Mouse (Mus musculus): ENCODE measurements around the gene Lhfpl3. TPM values are rescaled to one million over a fixed set of nuclear protein-coding genes. Genes with fewer than 3 reads are reported as not detected.

Lhfpl3 gene
- polyA plus RNA-seq, 1 experiment from 2014 or later = 0.11 TPM

DNA sequence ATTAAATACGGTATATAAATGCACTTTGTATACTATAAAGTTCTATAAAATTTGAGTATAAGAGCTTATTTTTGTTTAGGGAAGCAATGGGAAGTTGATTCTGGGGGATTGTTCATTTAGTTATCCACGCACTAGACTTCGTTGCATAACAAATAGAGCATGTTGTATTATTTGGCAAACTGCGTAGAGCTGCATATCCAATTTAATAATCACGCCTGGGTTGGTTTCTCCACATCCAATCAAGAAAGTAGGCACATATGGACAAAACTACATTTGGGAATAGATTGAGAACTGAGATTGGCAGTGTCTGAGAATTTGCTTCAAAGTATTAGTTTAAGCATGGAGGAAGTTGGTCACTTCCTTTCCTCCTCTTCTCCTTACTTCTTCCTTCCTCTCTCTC lies 123.2 kb downstream of the Lhfpl3 start:
- no peaks in the 10 kb centered on the region for H3K4me1 ChIP-seq (ENCODE audit: insufficient read depth)
- DNase-seq (no peak), ATAC-seq (ENCODE audit: insufficient read depth) (no peak)
- H3K4me2 ChIP-seq = no peak overlapping the region
- H3K9me3 ChIP-seq (ENCODE audit: low read depth, low read length) = no peaks in the 10 kb centered on the region
- H3K27ac ChIP-seq (ENCODE audit: low read depth) = no peak overlapping the region
- H3K27me3 ChIP-seq (ENCODE audit: insufficient read depth, low read length) = no peaks in the 10 kb centered on the region
- H3K9ac ChIP-seq = no peak overlapping the region
- no peak overlapping the region for H3K4me3 ChIP-seq (ENCODE audit: low read depth, low read length)
- WGBS = 94% methylated on average over 5 of the region's 5 CpGs
- no peak for TF ChIP-seq CTCF (IDR thresholded peaks at IDR 0.05; ENCODE audit: low read depth)
- H3K36me3 ChIP-seq (ENCODE audit: insufficient read depth) = no peaks in the 10 kb centered on the region

DNA sequence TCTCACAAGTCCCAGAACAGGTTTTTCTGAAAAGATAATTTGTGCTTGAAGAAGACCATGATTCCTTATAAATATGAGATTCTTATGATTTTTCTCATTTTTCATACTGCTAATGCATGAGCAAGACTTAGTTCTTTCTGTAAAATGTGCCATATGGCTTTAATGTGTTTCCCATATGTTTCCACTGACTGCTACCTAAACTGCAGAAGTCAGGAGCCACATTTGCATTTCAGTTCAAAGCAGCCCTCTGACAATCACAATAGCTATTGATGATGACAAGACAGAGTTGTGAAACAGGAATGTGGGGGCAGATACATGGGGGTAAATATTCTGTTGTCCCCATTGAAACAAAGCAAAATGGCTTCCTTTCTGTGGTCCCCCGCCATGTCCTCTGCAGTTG lies 126.6 kb downstream of the Lhfpl3 start:
- WGBS = 66% methylated on average over 1 of the region's 1 CpGs
- Histone ChIP-seq H3K4me2 (no peak overlapping the region), H3K9me3 (ENCODE audit: low read depth, low read length) (no peaks in the 10 kb centered on the region), H3K9ac (no peak overlapping the region), H3K36me3 (ENCODE audit: insufficient read depth) (no peaks in the 10 kb centered on the region), H3K27ac (ENCODE audit: low read depth) (no peak overlapping the region), H3K4me1 (ENCODE audit: insufficient read depth) (no peaks in the 10 kb centered on the region), H3K4me3 (ENCODE audit: low read depth, low read length) (no peak overlapping the region), H3K27me3 (ENCODE audit: insufficient read depth, low read length) (no peaks in the 10 kb centered on the region)
- DNase-seq (no peak), ATAC-seq (ENCODE audit: insufficient read depth) (no peak)
- no peak for TF ChIP-seq CTCF (IDR thresholded peaks at IDR 0.05; ENCODE audit: low read depth)

- H3K9ac ChIP-seq = no peak overlapping the region
- H3K27me3 ChIP-seq (ENCODE audit: insufficient read depth, low read length) = no peaks in the 10 kb centered on the region
- H3K9me3 ChIP-seq (ENCODE audit: low read depth, low read length) = no peaks in the 10 kb centered on the region
- no peak for DNase-seq
- 70% methylated on average over 3 of the region's 3 CpGs for WGBS
- no peaks in the 10 kb centered on the region for H3K36me3 ChIP-seq (ENCODE audit: insufficient read depth)
- ATAC-seq (ENCODE audit: insufficient read depth) = no peak
- no peaks in the 10 kb centered on the region for H3K4me1 ChIP-seq (ENCODE audit: insufficient read depth)
- H3K27ac ChIP-seq (ENCODE audit: low read depth) = no peak overlapping the region
- H3K4me2 ChIP-seq = no peak overlapping the region
- H3K4me3 ChIP-seq (ENCODE audit: low read depth, low read length) = no peak overlapping the region
- no peak for TF ChIP-seq CTCF (IDR thresholded peaks at IDR 0.05; ENCODE audit: low read depth)
Observed at GRCm38 (mm10) chr5:22888345-22888744, 142.5 kb downstream of the Lhfpl3 start.

GRCm38 (mm10) chr5:22889481-22889880 lies 143.6 kb downstream of the Lhfpl3 start:
- H3K27me3 ChIP-seq (ENCODE audit: insufficient read depth, low read length) = no peaks in the 10 kb centered on the region
- no peak overlapping the region for H3K9ac ChIP-seq
- DNase-seq (no peak), ATAC-seq (ENCODE audit: insufficient read depth) (no peak)
- H3K27ac ChIP-seq (ENCODE audit: low read depth) = no peak overlapping the region
- no peak overlapping the region for H3K4me2 ChIP-seq
- WGBS = 54% methylated on average over 4 of the region's 4 CpGs
- H3K4me3 ChIP-seq (ENCODE audit: low read depth, low read length) = no peak overlapping the region
- no peaks in the 10 kb centered on the region for H3K9me3 ChIP-seq (ENCODE audit: low read depth, low read length)
- no peaks in the 10 kb centered on the region for H3K4me1 ChIP-seq (ENCODE audit: insufficient read depth)
- TF ChIP-seq CTCF (IDR thresholded peaks at IDR 0.05; ENCODE audit: low read depth) = no peak
- no peaks in the 10 kb centered on the region for H3K36me3 ChIP-seq (ENCODE audit: insufficient read depth)

GRCm38 (mm10) chr5:22897228-22897627 lies 151.4 kb downstream of the Lhfpl3 start:
- Histone ChIP-seq H3K27me3 (ENCODE audit: insufficient read depth, low read length) (no peaks in the 10 kb centered on the region), H3K4me1 (ENCODE audit: insufficient read depth) (no peaks in the 10 kb centered on the region), H3K9ac (no peak overlapping the region), H3K27ac (ENCODE audit: low read depth) (no peak overlapping the region), H3K9me3 (ENCODE audit: low read depth, low read length) (no peaks in the 10 kb centered on the region), H3K4me3 (ENCODE audit: low read depth, low read length) (no peak overlapping the region), H3K36me3 (ENCODE audit: insufficient read depth) (no peaks in the 10 kb centered on the region), H3K4me2 (no peak overlapping the region)
- no peak for TF ChIP-seq CTCF (IDR thresholded peaks at IDR 0.05; ENCODE audit: low read depth)
- ATAC-seq (ENCODE audit: insufficient read depth) (no peak), DNase-seq (no peak)
- WGBS = 68% methylated on average over 3 of the region's 3 CpGs

DNA sequence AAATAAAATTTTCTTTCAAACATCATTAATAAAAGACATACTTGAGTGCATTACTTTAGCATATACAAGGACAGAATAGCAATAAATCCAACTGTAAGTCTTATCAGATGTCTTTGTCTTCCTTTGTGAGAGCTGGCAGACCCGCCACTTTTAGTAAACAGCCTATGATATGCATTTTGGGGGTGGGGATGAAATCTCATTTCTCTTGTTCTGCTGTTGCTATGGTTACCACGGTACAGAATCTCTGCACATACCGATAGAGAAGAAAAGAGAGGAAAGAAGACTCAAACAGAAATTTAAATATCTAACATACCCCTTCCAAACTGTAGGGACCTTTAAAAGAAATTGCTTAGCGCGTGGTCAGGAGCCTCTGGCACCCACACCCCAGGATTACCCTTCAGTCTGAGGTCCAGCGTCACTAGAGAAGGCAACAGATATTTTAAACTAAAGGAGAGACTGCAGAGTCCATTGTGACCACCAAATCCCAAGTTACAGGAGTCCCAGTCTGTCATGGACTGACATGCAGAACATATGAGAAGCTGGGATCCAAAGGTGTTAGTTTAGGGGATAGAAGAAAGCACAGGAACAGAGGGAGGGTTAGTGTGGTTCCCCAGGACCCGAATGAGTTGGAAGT lies 151.9 kb downstream of the Lhfpl3 start:
- Histone ChIP-seq H3K4me1 (ENCODE audit: insufficient read depth) (no peaks in the 10 kb centered on the region), H3K36me3 (ENCODE audit: insufficient read depth) (no peaks in the 10 kb centered on the region), H3K9me3 (ENCODE audit: low read depth, low read length) (no peaks in the 10 kb centered on the region), H3K27me3 (ENCODE audit: insufficient read depth, low read length) (no peaks in the 10 kb centered on the region), H3K27ac (ENCODE audit: low read depth) (no peak overlapping the region), H3K4me3 (ENCODE audit: low read depth, low read length) (no peak overlapping the region), H3K4me2 (no peak overlapping the region), H3K9ac (no peak overlapping the region)
- ATAC-seq (ENCODE audit: insufficient read depth) (no peak), DNase-seq (no peak)
- WGBS = 58% methylated on average over 7 of the region's 7 CpGs
- TF ChIP-seq CTCF (IDR thresholded peaks at IDR 0.05; ENCODE audit: low read depth) = no peak

DNA sequence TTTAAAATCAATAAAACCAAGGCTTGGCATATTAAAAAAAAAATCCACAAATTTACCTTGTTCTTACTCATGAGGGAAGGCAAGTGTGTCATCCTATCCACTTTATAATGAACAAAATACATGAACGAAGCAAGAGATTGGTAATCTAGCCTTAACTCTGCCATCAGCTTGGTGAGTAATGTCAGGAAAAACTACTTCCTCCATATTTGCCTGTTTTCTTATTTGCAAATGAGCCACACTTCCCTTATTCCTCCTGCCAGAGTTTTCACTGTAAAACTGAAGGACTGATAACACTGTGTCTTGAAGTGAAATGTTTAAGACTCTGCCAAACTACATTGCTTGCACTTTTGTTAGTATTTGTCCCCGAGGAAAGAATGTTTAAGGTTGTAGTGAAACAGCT lies 152.7 kb downstream of the Lhfpl3 start:
- Histone ChIP-seq H3K9me3 (ENCODE audit: low read depth, low read length) (no peaks in the 10 kb centered on the region), H3K27me3 (ENCODE audit: insufficient read depth, low read length) (no peaks in the 10 kb centered on the region), H3K36me3 (ENCODE audit: insufficient read depth) (no peaks in the 10 kb centered on the region), H3K4me2 (no peak overlapping the region), H3K4me1 (ENCODE audit: insufficient read depth) (no peaks in the 10 kb centered on the region), H3K27ac (ENCODE audit: low read depth) (no peak overlapping the region), H3K9ac (no peak overlapping the region), H3K4me3 (ENCODE audit: low read depth, low read length) (no peak overlapping the region)
- DNase-seq = no peak
- TF ChIP-seq CTCF (IDR thresholded peaks at IDR 0.05; ENCODE audit: low read depth) = no peak
- WGBS = 60% methylated on average over 2 of the region's 2 CpGs
- ATAC-seq (ENCODE audit: insufficient read depth) = no peak

- ATAC-seq (ENCODE audit: insufficient read depth) (no peak), DNase-seq (no peak)
- TF ChIP-seq CTCF (IDR thresholded peaks at IDR 0.05; ENCODE audit: low read depth) = no peak
- H3K27me3 ChIP-seq (ENCODE audit: insufficient read depth, low read length) = no peaks in the 10 kb centered on the region
- H3K4me3 ChIP-seq (ENCODE audit: low read depth, low read length) = no peak overlapping the region
- no peak overlapping the region for H3K4me2 ChIP-seq
- no peak overlapping the region for H3K9ac ChIP-seq
- no peak overlapping the region for H3K27ac ChIP-seq (ENCODE audit: low read depth)
- no peaks in the 10 kb centered on the region for H3K4me1 ChIP-seq (ENCODE audit: insufficient read depth)
- H3K9me3 ChIP-seq (ENCODE audit: low read depth, low read length) = no peaks in the 10 kb centered on the region
- H3K36me3 ChIP-seq (ENCODE audit: insufficient read depth) = no peaks in the 10 kb centered on the region
Observed at GRCm38 (mm10) chr5:22899913-22900312, 154.1 kb downstream of the Lhfpl3 start.
